Mouse (Mus musculus): ENCODE data around the gene Cldn34c3. TPM values are rescaled to one million over a fixed set of nuclear protein-coding genes. Genes with fewer than 3 reads are reported as not detected.
"Not testable (repeated sequence)": the region's sequence is repeated elsewhere in the genome, so short reads cannot be mapped to it uniquely, and the experiment has no call there.

Cldn34c3 gene
- not detected for total RNA-seq (2021)

GRCm38 (mm10) chrX:123793365-123793764, at the start of gene Cldn34c3:
Gene Cldn34c3 (plus strand): TSS chrX:123793665.
- intact Hi-C loops (cut with DNase I); DNase-seq: not testable (repeated sequence)

Other genes with a start within 250 kb of the Cldn34c3 start
- not detected for gene Cldn34c2, start 212.0 kb upstream of the Cldn34c3 start, total RNA-seq (2021)
- gene Gm17467, start 88.9 kb upstream of the Cldn34c3 start, total RNA-seq (2021) = not detected